Mouse (Mus musculus): ENCODE data around the gene Bscl2. TPM values are rescaled to one million over a fixed set of nuclear protein-coding genes. Genes with fewer than 3 reads are reported as not detected.

Gene Bscl2
- polyA plus RNA-seq, 1 experiment from 2014 or later: 75.9 TPM

DNA sequence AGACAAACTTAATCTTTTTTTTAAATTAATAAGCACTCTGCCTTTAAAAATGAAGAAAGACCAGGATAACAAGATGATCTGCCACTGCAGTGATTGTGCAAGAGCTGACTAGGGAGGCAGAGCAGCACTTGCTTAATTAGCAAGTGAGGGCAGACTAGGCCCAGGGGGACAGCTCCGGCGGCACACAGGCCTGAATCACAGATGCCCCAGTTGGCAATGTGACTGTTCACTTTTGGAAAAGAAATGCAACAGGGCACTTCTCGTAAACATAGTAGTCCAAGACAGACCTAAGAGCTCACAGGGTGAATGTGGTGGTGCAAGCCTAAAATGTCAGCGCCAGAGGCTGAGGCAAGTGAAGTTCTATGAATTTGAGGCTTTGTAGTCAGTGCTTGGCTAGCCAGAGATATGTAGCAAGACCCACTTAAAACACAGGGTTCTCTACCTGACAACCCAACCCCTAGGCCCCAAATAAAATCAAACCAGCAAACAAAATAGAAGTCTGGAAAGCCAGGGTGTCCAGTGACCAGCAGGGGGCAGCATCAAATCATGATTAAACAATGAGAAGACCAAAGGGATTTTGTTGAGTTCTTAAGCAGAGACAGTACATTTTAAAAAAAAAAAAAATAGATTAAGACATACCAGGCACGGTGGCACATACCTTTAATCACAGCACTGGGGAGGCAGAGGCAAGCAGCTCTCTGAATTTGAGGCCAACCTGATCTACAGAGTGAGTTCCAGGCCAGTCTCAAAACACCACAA is 7.3 kb downstream of the Bscl2 start:
- no peak for TF ChIP-seq EP300 (optimal IDR thresholded peaks at IDR 0.05)
- TF ChIP-seq CTCF (IDR thresholded peaks at IDR 0.05; ENCODE audit: low read depth): peak; percentile 85
- no peaks in the 10 kb centered on the region for H3K4me1 ChIP-seq (replicated peaks; ENCODE audit: control insufficient read depth, insufficient read depth)
- no peaks in the 10 kb centered on the region for H3K9me3 ChIP-seq (ENCODE audit: control insufficient read depth, low read length)
- WGBS: 65% methylated on average over 5 of the region's 5 CpGs
- H3K36me3 ChIP-seq (ENCODE audit: control insufficient read depth, insufficient read depth, low read length): peaks cover 16% of the 10 kb centered on the region
- H3K27ac ChIP-seq (replicated peaks): no peak overlapping the region
- no peaks in the 10 kb centered on the region for H3K27me3 ChIP-seq (ENCODE audit: control insufficient read depth, insufficient read depth, low read length)
- ATAC-seq (ENCODE audit: low FRiP score, low TSS enrichment) (no peak), DNase-seq (ENCODE audit: low spot score) (peak; percentile 75)
- no peak overlapping the region for H3K4me2 ChIP-seq (replicated peaks; ENCODE audit: low read depth)
- H3K9ac ChIP-seq (ENCODE audit: low read length): no peak overlapping the region
- H3K4me3 ChIP-seq (ENCODE audit: low read depth, low read length): no peak overlapping the region

DNA sequence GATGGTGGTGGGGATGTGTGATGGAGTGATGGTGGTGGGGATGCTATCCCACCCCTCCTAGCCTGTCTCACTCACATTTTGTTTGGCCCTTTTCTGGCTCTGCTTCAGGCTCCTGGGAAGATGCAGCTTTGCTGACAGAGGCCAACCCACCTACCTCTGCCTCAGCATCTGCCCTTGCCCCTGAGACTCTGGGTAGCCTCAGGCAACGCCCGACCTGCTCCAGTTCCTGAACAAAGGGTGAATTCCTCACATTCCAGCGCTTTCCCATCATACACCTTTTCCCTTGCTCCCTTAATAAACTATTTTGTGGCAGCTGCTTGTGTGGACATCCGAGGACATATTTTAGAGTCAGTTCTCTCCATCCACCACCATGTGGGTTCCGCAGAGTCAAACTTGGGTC is 11.1 kb downstream of the Bscl2 start:
- H3K27ac ChIP-seq (replicated peaks): no peak overlapping the region
- no peaks in the 10 kb centered on the region for H3K27me3 ChIP-seq (ENCODE audit: control insufficient read depth, insufficient read depth, low read length)
- H3K4me1 ChIP-seq (replicated peaks; ENCODE audit: control insufficient read depth, insufficient read depth): no peaks in the 10 kb centered on the region; the same call in 1 of the 2 replicates
- H3K4me2 ChIP-seq (replicated peaks; ENCODE audit: low read depth): no peak overlapping the region
- H3K9ac ChIP-seq (ENCODE audit: low read length): no peak overlapping the region
- DNase-seq (ENCODE audit: low spot score) (no peak), ATAC-seq (ENCODE audit: low FRiP score, low TSS enrichment) (no peak)
- no peaks in the 10 kb centered on the region for H3K9me3 ChIP-seq (ENCODE audit: control insufficient read depth, low read length)
- 56% methylated on average over 5 of the region's 5 CpGs for WGBS
- H3K4me3 ChIP-seq (ENCODE audit: low read depth, low read length): no peak overlapping the region
- no peak for TF ChIP-seq EP300 (optimal IDR thresholded peaks at IDR 0.05)
- no peak for TF ChIP-seq CTCF (IDR thresholded peaks at IDR 0.05; ENCODE audit: low read depth)
- H3K36me3 ChIP-seq (ENCODE audit: control insufficient read depth, insufficient read depth, low read length): peaks cover 13% of the 10 kb centered on the region

DNA sequence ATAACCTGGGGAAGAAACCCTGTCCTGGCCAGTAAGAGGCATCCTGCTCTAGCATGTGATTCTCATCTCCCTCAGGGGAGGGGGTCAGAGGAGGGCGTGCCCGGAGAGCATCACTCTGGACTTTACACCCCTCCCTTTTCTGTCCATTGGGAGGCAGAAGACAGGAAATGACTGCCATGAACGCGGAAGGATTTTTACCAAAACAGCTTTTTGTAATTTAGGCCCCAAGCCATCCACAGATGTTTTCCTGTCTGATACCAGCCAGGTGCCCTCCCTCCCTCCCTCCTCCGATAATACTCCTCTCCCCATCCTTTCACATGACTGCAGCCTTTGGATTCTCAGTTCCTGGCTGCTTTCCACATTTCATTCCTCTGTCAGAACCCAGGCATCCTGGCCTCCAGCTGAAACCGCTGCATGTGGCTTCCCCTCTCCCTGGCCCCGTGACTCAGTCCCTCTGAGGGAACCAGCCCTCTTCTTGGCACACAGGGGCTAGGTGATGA is 13.2 kb downstream of the Bscl2 start, which contains the start of gene Lrrn4cl:
Gene Lrrn4cl (plus strand): TSS at position 367 of the 500 bp plus-strand sequence.
- Histone ChIP-seq H3K27ac (replicated peaks) (peak within 1 kb of the TSS; percentile 61), H3K4me1 (replicated peaks; ENCODE audit: control insufficient read depth, insufficient read depth) (no peaks in the 10 kb centered on the region; the same call in 1 of the 2 replicates), H3K9ac (ENCODE audit: low read length) (peak within 1 kb of the TSS; percentile 35; the same call in 1 of the 2 replicates), H3K36me3 (ENCODE audit: control insufficient read depth, insufficient read depth, low read length) (peaks cover 13% of the 10 kb centered on the region), H3K4me3 (ENCODE audit: low read depth, low read length) (no peak within 1 kb of the TSS), H3K9me3 (ENCODE audit: control insufficient read depth, low read length) (no peaks in the 10 kb centered on the region), H3K27me3 (ENCODE audit: control insufficient read depth, insufficient read depth, low read length) (no peaks in the 10 kb centered on the region), H3K4me2 (replicated peaks; ENCODE audit: low read depth) (peak within 1 kb of the TSS; percentile 14; the same call in 1 of the 2 replicates)
- DNase-seq (ENCODE audit: low spot score): peak; percentile 46
- ATAC-seq (ENCODE audit: low FRiP score, low TSS enrichment): peak; percentile 88
- WGBS: 16% methylated on average over 7 of the region's 7 CpGs
- no peak for TF ChIP-seq EP300 (optimal IDR thresholded peaks at IDR 0.05)
- TF ChIP-seq CTCF (IDR thresholded peaks at IDR 0.05; ENCODE audit: low read depth): peak; percentile 27

DNA sequence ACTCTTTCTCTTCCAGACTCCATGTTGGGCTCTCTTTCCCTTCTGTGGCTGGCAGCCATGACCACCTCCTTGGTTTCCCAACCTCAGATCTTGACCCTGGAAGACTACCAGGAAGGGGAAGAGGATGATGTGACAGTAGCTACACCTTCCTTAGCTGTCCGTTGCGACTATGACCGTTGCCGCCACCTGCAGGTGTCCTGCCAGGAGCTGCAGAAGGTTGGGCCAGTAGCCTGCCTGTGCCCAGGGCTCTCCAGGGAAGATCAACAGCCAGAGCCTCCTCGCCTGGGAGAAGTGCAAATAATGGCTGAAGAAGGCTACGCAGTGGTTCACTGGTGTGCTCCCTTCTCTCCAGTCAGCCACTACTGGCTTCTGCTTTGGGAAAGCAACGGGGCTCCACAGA is 14.4 kb downstream of the Bscl2 start:
- TF ChIP-seq EP300 (optimal IDR thresholded peaks at IDR 0.05): no peak
- peak; percentile 34; the same call in 1 of the 2 replicates for TF ChIP-seq CTCF (IDR thresholded peaks at IDR 0.05; ENCODE audit: low read depth)
- no peaks in the 10 kb centered on the region; the same call in 1 of the 2 replicates for H3K4me1 ChIP-seq (replicated peaks; ENCODE audit: control insufficient read depth, insufficient read depth)
- WGBS: 44% methylated on average over 7 of the region's 7 CpGs
- no peak overlapping the region for H3K27ac ChIP-seq (replicated peaks)
- H3K36me3 ChIP-seq (ENCODE audit: control insufficient read depth, insufficient read depth, low read length): peaks cover 7% of the 10 kb centered on the region
- no peak overlapping the region for H3K4me3 ChIP-seq (ENCODE audit: low read depth, low read length)
- H3K27me3 ChIP-seq (ENCODE audit: control insufficient read depth, insufficient read depth, low read length): no peaks in the 10 kb centered on the region
- no peak overlapping the region for H3K9ac ChIP-seq (ENCODE audit: low read length)
- ATAC-seq (ENCODE audit: low FRiP score, low TSS enrichment) (peak; percentile 34; the same call in 1 of the 2 replicates), DNase-seq (ENCODE audit: low spot score) (peak; percentile 52)
- H3K4me2 ChIP-seq (replicated peaks; ENCODE audit: low read depth): no peak overlapping the region
- no peaks in the 10 kb centered on the region for H3K9me3 ChIP-seq (ENCODE audit: control insufficient read depth, low read length)

DNA sequence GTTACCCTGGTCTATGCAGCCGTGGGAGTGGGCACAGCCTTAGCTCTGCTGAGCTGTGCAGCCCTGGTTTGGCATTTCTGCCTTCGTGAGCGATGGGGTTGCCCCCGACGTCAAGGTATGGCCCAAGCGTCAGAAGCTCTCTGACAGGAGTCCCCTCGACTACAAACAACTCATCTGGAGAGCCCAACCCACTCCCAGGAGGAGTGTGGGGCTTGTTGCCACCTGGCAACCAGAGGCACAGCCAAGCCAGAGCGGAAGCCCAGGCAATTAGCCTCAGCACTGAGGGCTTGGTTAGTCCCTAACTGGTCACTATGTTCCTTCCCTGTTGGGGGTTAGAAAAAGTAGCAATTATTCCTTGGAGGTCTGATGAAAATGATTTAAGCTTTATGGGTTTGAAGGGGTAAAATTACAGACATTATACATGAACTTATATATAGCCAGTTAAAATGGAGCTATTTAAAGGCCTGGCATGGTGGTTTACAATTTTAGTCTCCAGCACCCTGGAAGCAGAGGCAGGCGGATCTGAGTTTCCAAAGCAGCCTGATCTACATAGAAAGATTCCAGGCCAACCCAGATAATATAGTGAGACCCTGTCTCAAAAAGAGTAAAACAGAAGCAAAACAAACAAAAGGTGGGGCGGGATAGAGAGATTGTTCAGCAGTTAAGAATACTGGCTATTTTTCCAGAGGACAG is 15.1 kb downstream of the Bscl2 start:
- no peak overlapping the region for H3K27ac ChIP-seq (replicated peaks)
- ATAC-seq (ENCODE audit: low FRiP score, low TSS enrichment): no peak; the same call in 1 of the 2 replicates

More for the DNA sequence above, 15.1 kb downstream of the Bscl2 start:
- H3K4me3 ChIP-seq (ENCODE audit: low read depth, low read length): no peak overlapping the region
- peaks cover 2% of the 10 kb centered on the region for H3K36me3 ChIP-seq (ENCODE audit: control insufficient read depth, insufficient read depth, low read length)
- H3K9me3 ChIP-seq (ENCODE audit: control insufficient read depth, low read length): no peaks in the 10 kb centered on the region
- no peak overlapping the region for H3K4me2 ChIP-seq (replicated peaks; ENCODE audit: low read depth)
- 47% methylated on average over 10 of the region's 10 CpGs for WGBS
- TF ChIP-seq CTCF (IDR thresholded peaks at IDR 0.05; ENCODE audit: low read depth) (no peak), EP300 (optimal IDR thresholded peaks at IDR 0.05) (no peak)
- no peaks in the 10 kb centered on the region; the same call in 1 of the 2 replicates for H3K4me1 ChIP-seq (replicated peaks; ENCODE audit: control insufficient read depth, insufficient read depth)
- no peaks in the 10 kb centered on the region for H3K27me3 ChIP-seq (ENCODE audit: control insufficient read depth, insufficient read depth, low read length)
- H3K9ac ChIP-seq (ENCODE audit: low read length): no peak overlapping the region
- no peak for DNase-seq (ENCODE audit: low spot score)

Data from stomach, postnatal 0 days (tissue).